Mouse (Mus musculus) ovary, postnatal 10 days (tissue): ENCODE measurements around the gene Zfp58.
"Not testable (repeated sequence)": the region's sequence is repeated elsewhere in the genome, so short reads cannot be mapped to it uniquely, and the experiment has no call there.

ENCODE experiments used
- DNase-seq: peaks from one replicate; pipeline ENCODE4 v3.0.0; 2022; ENCODE audit warnings: low spot score

Gene Zfp58

GRCm38 (mm10) chr13:67500084-67500719 is at the start of gene Zfp58:
TSS of gene Zfp58 (minus strand) at chr13:67500555.
- peak; percentile 31 for DNase-seq

- DNase-seq, result no peak
Observed at GRCm38 (mm10) chr13:67545941-67546340, 45.6 kb upstream of the Zfp58 start.

- no peak for DNase-seq
Observed at GRCm38 (mm10) chr13:67527049-67527730, 26.8 kb upstream of the Zfp58 start.

GRCm38 (mm10) chr13:67525753-67526410 is 25.5 kb upstream of the Zfp58 start, which contains the start of the genes Gm26965 and Zfp87:
TSS of gene Gm26965 (minus strand) at chr13:67526151.
TSS of gene Zfp87 (minus strand) at chr13:67526177.
- peak; percentile 73 for DNase-seq

GRCm38 (mm10) chr13:67500908-67501307 is 553 bp upstream of the Zfp58 start:
- no peak for DNase-seq

- no peak for DNase-seq
Observed at GRCm38 (mm10) chr13:67495631-67496030, 4.7 kb downstream of the Zfp58 start.

GRCm38 (mm10) chr13:67484424-67484811 is 15.9 kb downstream of the Zfp58 start:
- peak; percentile 1 for DNase-seq

- peak; percentile 67 for DNase-seq
Observed at GRCm38 (mm10) chr13:67483625-67484423, 16.5 kb downstream of the Zfp58 start, which contains the start of gene Zfp874b. TSS of gene Zfp874b (minus strand) at chr13:67484258.

- no peak for DNase-seq
Observed at GRCm38 (mm10) chr13:67481528-67481927, 18.8 kb downstream of the Zfp58 start.

GRCm38 (mm10) chr13:67469274-67469673 is 31.1 kb downstream of the Zfp58 start:
- DNase-seq, result no peak

GRCm38 (mm10) chr13:67463506-67464185 is 36.7 kb downstream of the Zfp58 start:
- not testable (repeated sequence) for DNase-seq

- DNase-seq, result no peak
Observed at GRCm38 (mm10) chr13:67452021-67452309, 48.4 kb downstream of the Zfp58 start.

GRCm38 (mm10) chr13:67451172-67452020 is 49.0 kb downstream of the Zfp58 start, which contains the start of gene Zfp874a:
TSS of gene Zfp874a (minus strand) at chr13:67451624.
- peak; percentile 46 for DNase-seq
